Mouse (Mus musculus) CH12.LX (cell line): ENCODE measurements around the gene Hsfy2. TPM values are rescaled to one million over a fixed set of nuclear protein-coding genes. Genes with fewer than 3 reads are reported as not detected.

ENCODE experiments used
- DNase-seq: peaks from one replicate; pipeline ENCODE4 v3.0.0-alpha.2; 2013; ENCODE audit errors: extremely low read depth
- H3K27ac ChIP-seq: 2 replicates; pipeline ENCODE4 v1.5.1; 2012; ENCODE audit warnings: low read depth, mild to moderate bottlenecking, control low read depth, moderate library complexity; ENCODE audit not compliant: insufficient read depth
- H3K27me3 ChIP-seq: replicated peaks from 2 replicates; pipeline ENCODE3; 2012; ENCODE audit warnings: inconsistent platforms
- H3K36me3 ChIP-seq, 2 experiments: replicated peaks in 1 of 2; 2 replicates each; pipeline versions ENCODE3 to v1.6.1; 2012; ENCODE audit warnings: inconsistent platforms in 1 of 2, low read length in 1 of 2, mild to moderate bottlenecking in 1 of 2, mixed read lengths in 1 of 2, moderate library complexity in 1 of 2; ENCODE audit not compliant: control insufficient read depth in 1 of 2, insufficient read depth in 1 of 2
- H3K4me1 ChIP-seq, 2 experiments: 2 replicates each; pipeline ENCODE4 v1.6.1; 2012; ENCODE audit warnings: inconsistent platforms in 1 of 2, moderate library complexity in 1 of 2; ENCODE audit not compliant: insufficient read depth in 2 of 2, control insufficient read depth in 1 of 2
- H3K4me2 ChIP-seq: 2 replicates; pipeline ENCODE4 v1.6.1; 2012; ENCODE audit warnings: low read depth, mild to moderate bottlenecking, control low read depth; ENCODE audit not compliant: poor library complexity, insufficient read depth, severe bottlenecking
- H3K4me3 ChIP-seq, 3 experiments: fragments of 150-350 bp in 1 of 3; sonication (generic) in 1 of 3; replicated peaks in 1 of 3; 2 replicates each; pipeline versions ENCODE3 to v1.5.1; 2011 to 2012; ENCODE audit warnings: low read depth in 2 of 3, low read length in 2 of 3, mild to moderate bottlenecking in 2 of 3, moderate library complexity in 2 of 3, control low read depth in 1 of 3, improper control_type of control experiment in 1 of 3, inconsistent platforms in 1 of 3, mixed read lengths in 1 of 3; ENCODE audit not compliant: poor library complexity in 1 of 3
- H3K79me2 ChIP-seq: replicated peaks from 2 replicates; pipeline ENCODE4 v1.6.1; 2012; ENCODE audit warnings: mild to moderate bottlenecking, moderate library complexity; ENCODE audit not compliant: control insufficient read depth, poor library complexity, insufficient read depth, severe bottlenecking; ENCODE audit errors: extremely low read depth
- H3K9ac ChIP-seq: 2 replicates; pipeline ENCODE4 v1.6.1; 2012; ENCODE audit warnings: low read depth, mild to moderate bottlenecking, control low read depth, moderate library complexity; ENCODE audit not compliant: insufficient read depth
- H3K9me3 ChIP-seq: replicated peaks from 2 replicates; pipeline ENCODE3; 2012; ENCODE audit warnings: low read length, inconsistent platforms, mixed read lengths
- BHLHE40 ChIP-seq: IDR thresholded peaks from 2 replicates; pipeline ENCODE4 v1.6.1; 2011; ENCODE audit warnings: mild to moderate bottlenecking, low read depth, low read length, improper control_type of control experiment
- CHD1 ChIP-seq: IDR thresholded peaks from 2 replicates; pipeline ENCODE4 v1.6.1; 2012; ENCODE audit warnings: low read depth, low read length, improper control_type of control experiment, inconsistent platforms
- CHD2 ChIP-seq: IDR thresholded peaks from 2 replicates; pipeline ENCODE4 v1.6.1; 2011; ENCODE audit warnings: low read length, improper control_type of control experiment
- EP300 ChIP-seq: IDR thresholded peaks from 2 replicates; pipeline ENCODE4 v1.6.1; 2011; ENCODE audit warnings: low read length, improper control_type of control experiment
- ETS1 ChIP-seq: conservative IDR thresholded peaks from 2 replicates; pipeline ENCODE4 v1.6.1; 2012; ENCODE audit warnings: low read depth, mild to moderate bottlenecking, inconsistent platforms, low read length, improper control_type of control experiment, moderate library complexity
- JUN ChIP-seq: IDR thresholded peaks from 2 replicates; pipeline ENCODE4 v1.6.1; 2011; ENCODE audit warnings: low read depth, mild to moderate bottlenecking, low read length, improper control_type of control experiment, moderate library complexity; ENCODE audit not compliant: insufficient read depth
- JUND ChIP-seq: conservative IDR thresholded peaks from 2 replicates; pipeline ENCODE4 v1.6.1; 2011; ENCODE audit warnings: low read depth, low read length, improper control_type of control experiment
- MAFK ChIP-seq: IDR thresholded peaks from 2 replicates; pipeline ENCODE4 v1.6.1; 2011; ENCODE audit warnings: low read length, improper control_type of control experiment; ENCODE audit not compliant: insufficient replicate concordance
- MAX ChIP-seq: IDR thresholded peaks from 2 replicates; pipeline ENCODE4 v1.6.1; 2011; ENCODE audit warnings: low read length, improper control_type of control experiment
- MXI1 ChIP-seq: IDR thresholded peaks from 2 replicates; pipeline ENCODE4 v1.6.1; 2011; ENCODE audit warnings: mild to moderate bottlenecking, low read depth, low read length, improper control_type of control experiment
- MYC ChIP-seq: IDR thresholded peaks from 2 replicates; pipeline ENCODE4 v1.6.1; 2011; ENCODE audit warnings: low read depth, mild to moderate bottlenecking, improper control_type of control experiment, low read length
- NELFE ChIP-seq: IDR thresholded peaks from 2 replicates; pipeline ENCODE4 v1.6.1; 2011; ENCODE audit warnings: low read depth, low read length, improper control_type of control experiment
- RCOR1 ChIP-seq: conservative IDR thresholded peaks from 2 replicates; pipeline ENCODE4 v1.6.1; 2012; ENCODE audit warnings: low read depth, mild to moderate bottlenecking, inconsistent platforms, low read length, improper control_type of control experiment
- SIN3A ChIP-seq: IDR thresholded peaks from 2 replicates; pipeline ENCODE4 v1.6.1; 2012; ENCODE audit warnings: low read length, improper control_type of control experiment, inconsistent platforms
- USF2 ChIP-seq: conservative IDR thresholded peaks from 2 replicates; pipeline ENCODE4 v1.6.1; 2011; ENCODE audit warnings: low read depth, low read length, improper control_type of control experiment
- ZKSCAN1 ChIP-seq: IDR thresholded peaks from 2 replicates; pipeline ENCODE4 v1.6.1; 2012; ENCODE audit warnings: low read depth, inconsistent platforms, low read length, improper control_type of control experiment, borderline replicate concordance
- ZMIZ1 ChIP-seq: IDR thresholded peaks from 2 replicates; pipeline ENCODE4 v1.6.1; 2012; ENCODE audit warnings: low read depth, mild to moderate bottlenecking, inconsistent platforms, low read length, improper control_type of control experiment
- ZNF384 ChIP-seq: IDR thresholded peaks from 2 replicates; pipeline ENCODE4 v1.6.1; 2012; ENCODE audit warnings: low read depth, low read length, improper control_type of control experiment, inconsistent platforms
- dilution Hi-C: fragments of 300-500 bp; cut with MboI; formaldehyde crosslinking; loops from 2 replicates; pipeline ENCODE4 v1.14.3; 2020; ENCODE audit warnings: low sequenced_read_pairs; ENCODE audit not compliant: extremely low pct_unique_long_range_greater_than_20kb, extremely low pct_ligation_motif_present
- in situ Hi-C: fragments of 300-500 bp; cut with MboI; formaldehyde crosslinking; loops from 3 replicates; pipeline ENCODE4 v1.14.3; 2019; ENCODE audit warnings: low sequenced_read_pairs, low pct_ligation_motif_present, low pct_unique_long_range_greater_than_20kb, mixed read lengths
- polyA plus RNA-seq: library from polyadenylated mRNA; unstranded; fragments of >175 nt; gene quantifications from 2 replicates; pipeline ENCODE4 v1.2.1, GENCODE M21; 2012; ENCODE audit warnings: low read depth; ENCODE audit not compliant: insufficient read length
- total RNA-seq, 2 experiments: library from RNA; depleted of rRNA; stranded (reverse); fragments of 300-350 nt in 1 of 2; fragments of >200 nt in 1 of 2; gene quantifications; 2 replicates each; pipeline ENCODE4 v1.2.3; 2012 to 2014

The Hsfy2 gene
- total RNA-seq (2012; rRNA removed) = not detected in 2 replicates
- not detected in 2 replicates for total RNA-seq (2014; rRNA removed)
- not detected in 2 replicates for polyA plus RNA-seq

DNA sequence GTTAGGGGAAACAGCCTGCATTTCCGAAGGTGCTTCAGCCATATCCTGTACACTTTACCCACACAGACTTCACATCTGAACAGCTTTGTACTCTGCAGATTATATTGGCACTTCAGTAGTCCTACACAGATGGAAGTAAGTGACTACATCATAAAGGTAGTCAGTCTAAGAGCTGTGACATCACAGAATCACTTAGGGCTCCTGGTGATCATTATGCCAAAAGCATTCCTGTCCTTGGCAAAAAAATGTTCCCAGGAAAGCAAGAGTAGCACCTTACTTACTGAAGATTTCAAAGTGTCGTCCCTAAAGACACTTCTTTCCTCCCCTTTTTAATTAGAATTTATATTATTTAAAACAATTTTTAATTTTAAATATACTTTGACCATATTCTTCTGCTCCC, at the start of gene Hsfy2:
Hsfy2 (minus strand) TSS at position 101 of the 400 bp plus-strand sequence.
- no peak within 1 kb of the TSS for H3K27ac ChIP-seq
- dilution Hi-C loops (no loop called here), in situ Hi-C loops (no loop called here)
- TF ChIP-seq USF2 = no peak
- no peak for TF ChIP-seq MAFK
- TF ChIP-seq CHD1 = no peak
- TF ChIP-seq MXI1 = no peak
- TF ChIP-seq BHLHE40 = no peak
- no peak for TF ChIP-seq JUN
- no peak for TF ChIP-seq RCOR1
- no peaks in the 10 kb centered on the region for H3K4me1 ChIP-seq
- no peaks in the 10 kb centered on the region for H3K27me3 ChIP-seq
- no peak within 1 kb of the TSS for H3K4me2 ChIP-seq
- H3K79me2 ChIP-seq = no peaks in the 10 kb centered on the region
- no peak within 1 kb of the TSS for H3K9ac ChIP-seq
- H3K4me3 ChIP-seq = no peak within 1 kb of the TSS
- H3K36me3 ChIP-seq = no peaks in the 10 kb centered on the region
- H3K9me3 ChIP-seq = no peaks in the 10 kb centered on the region
- DNase-seq = no peak

DNA sequence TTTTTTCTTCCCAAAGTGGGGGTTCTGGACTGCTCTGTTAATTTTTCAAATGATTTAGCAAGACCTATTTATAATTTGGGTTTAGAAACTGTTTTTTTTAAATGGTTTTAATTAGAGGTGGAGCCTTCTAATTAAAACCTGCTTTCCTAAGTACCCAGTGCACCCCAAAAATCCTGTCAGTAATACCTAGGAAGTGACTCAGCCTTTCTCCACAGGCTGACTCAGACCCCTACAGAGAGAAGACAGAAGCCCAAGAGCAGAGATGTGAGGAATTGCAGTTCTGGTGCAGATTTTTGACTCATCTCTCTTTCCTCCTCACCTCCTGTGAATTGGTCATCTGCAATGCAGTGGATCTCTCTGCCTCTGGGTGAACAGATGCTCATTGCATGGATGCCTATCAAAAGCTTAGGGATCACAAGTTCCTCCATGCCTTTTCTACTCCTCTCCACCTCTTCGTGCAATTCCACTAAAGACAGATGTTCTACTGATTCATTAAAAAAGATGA, 47.9 kb upstream of the Hsfy2 start:
- Histone ChIP-seq H3K9ac (no peak overlapping the region), H3K4me1 (no peaks in the 10 kb centered on the region), H3K79me2 (no peaks in the 10 kb centered on the region), H3K27me3 (no peaks in the 10 kb centered on the region), H3K4me3 (no peak overlapping the region), H3K27ac (no peak overlapping the region), H3K4me2 (no peak overlapping the region), H3K36me3 (no peaks in the 10 kb centered on the region), H3K9me3 (no peaks in the 10 kb centered on the region)
- TF ChIP-seq EP300 (no peak), JUN (no peak), SIN3A (no peak), MAX (no peak), JUND (no peak), NELFE (no peak), MYC (no peak), ZNF384 (no peak), ZMIZ1 (no peak), ETS1 (no peak), RCOR1 (no peak), CHD2 (no peak), ZKSCAN1 (no peak)
- DNase-seq = no peak
- dilution Hi-C loops (no loop called here), in situ Hi-C loops (no loop called here)
